Mouse (Mus musculus) C2C12 (cell line): Measurements from ENCODE around the gene Synm. TPM values are rescaled to one million over a fixed set of nuclear protein-coding genes. Genes with fewer than 3 reads are reported as not detected.

Experiments used
- H3K27me3 ChIP-seq: one replicate; pipeline ENCODE4 v1.6.1; 2011; ENCODE audit not compliant: control insufficient read depth, insufficient read depth, insufficient read length
- H3K36me3 ChIP-seq: one replicate; pipeline ENCODE4 v1.6.1; 2011; ENCODE audit not compliant: control insufficient read depth, insufficient read depth
- H3K4me3 ChIP-seq: one replicate; pipeline ENCODE4 v1.5.1; 2011; ENCODE audit warnings: mild to moderate bottlenecking, control low read depth; ENCODE audit not compliant: poor library complexity, insufficient read depth, severe bottlenecking
- H3K79me2 ChIP-seq: one replicate; pipeline ENCODE4 v1.6.1; 2011; ENCODE audit not compliant: control insufficient read depth, insufficient read depth
- H3K79me3 ChIP-seq: one replicate; pipeline ENCODE4 v1.6.1; 2011; ENCODE audit warnings: low read depth, control low read depth
- H3ac ChIP-seq: one replicate; pipeline ENCODE3; 2011; ENCODE audit warnings: low read depth; ENCODE audit not compliant: control insufficient read depth, insufficient read length
- CEBPB ChIP-seq: IDR thresholded peaks from one replicate; pipeline ENCODE4 v1.6.1; 2011; ENCODE audit warnings: low read depth, mild to moderate bottlenecking, control low read depth, moderate library complexity
- CTCF ChIP-seq: IDR thresholded peaks from one replicate; pipeline ENCODE4 v1.5.1; 2011; ENCODE audit not compliant: control insufficient read depth, insufficient read depth, insufficient read length
- FOSL1 ChIP-seq: IDR thresholded peaks from one replicate; pipeline ENCODE4 v1.8.0; 2011; ENCODE audit warnings: mild to moderate bottlenecking, low read length; ENCODE audit not compliant: poor library complexity, insufficient read depth, severe bottlenecking
- MAX ChIP-seq: IDR thresholded peaks from one replicate; pipeline ENCODE4 v1.6.1; 2011; ENCODE audit warnings: mild to moderate bottlenecking, control low read depth
- MYOD1 ChIP-seq: IDR thresholded peaks from one replicate; pipeline ENCODE4 v1.6.1; 2011; ENCODE audit warnings: low read depth; ENCODE audit not compliant: control insufficient read depth, insufficient read length
- MYOG ChIP-seq: IDR thresholded peaks from one replicate; pipeline ENCODE4 v1.6.1; 2011; ENCODE audit not compliant: control insufficient read depth, insufficient read length; ENCODE audit errors: extremely low read depth
- USF1 ChIP-seq: IDR thresholded peaks from one replicate; pipeline ENCODE4 v1.6.1; 2011; ENCODE audit warnings: low read depth, mild to moderate bottlenecking, control low read depth, moderate library complexity
- polyA plus RNA-seq: library from polyadenylated mRNA; unstranded; fragments of >200 nt; fragmentation: generic; extraction: Trizol; gene quantifications from one replicate; pipeline ENCODE4 v1.2.1, GENCODE M21; 2012; ENCODE audit warnings: missing spikeins

The Synm gene
- polyA plus RNA-seq, 1 experiment, result 0.14 TPM

GRCm38 (mm10) chr7:67717520-67717919, 42.0 kb downstream of the Synm start:
- Histone ChIP-seq H3K36me3 (no peaks in the 10 kb centered on the region), H3K79me3 (no peaks in the 10 kb centered on the region)

GRCm38 (mm10) chr7:67716925-67717324, 42.6 kb downstream of the Synm start:
- H3K79me2 ChIP-seq, result no peaks in the 10 kb centered on the region
- H3ac ChIP-seq, result no peak overlapping the region
- no peak overlapping the region for H3K4me3 ChIP-seq
- TF ChIP-seq CEBPB (no peak), MAX (no peak), MYOG (no peak), MYOD1 (no peak), USF1 (no peak), FOSL1 (no peak)
- H3K79me3 ChIP-seq, result no peaks in the 10 kb centered on the region
- no peaks in the 10 kb centered on the region for H3K27me3 ChIP-seq
- H3K36me3 ChIP-seq, result no peaks in the 10 kb centered on the region

More at GRCm38 (mm10) chr7:67717520-67717919, 42.0 kb downstream of the Synm start:
- H3ac ChIP-seq, result no peak overlapping the region
- no peak for TF ChIP-seq FOSL1
- no peak for TF ChIP-seq USF1
- TF ChIP-seq MYOD1, result no peak
- TF ChIP-seq MAX, result no peak
- TF ChIP-seq CEBPB, result no peak
- TF ChIP-seq CTCF, result no peak
- TF ChIP-seq MYOG, result no peak
- H3K4me3 ChIP-seq, result no peak overlapping the region
- H3K27me3 ChIP-seq, result no peaks in the 10 kb centered on the region
- H3K79me2 ChIP-seq, result no peaks in the 10 kb centered on the region

- no peaks in the 10 kb centered on the region for H3K27me3 ChIP-seq
- peaks cover 3% of the 10 kb centered on the region for H3K36me3 ChIP-seq
- H3K4me3 ChIP-seq, result no peak overlapping the region
- no peaks in the 10 kb centered on the region for H3K79me2 ChIP-seq
- no peak for TF ChIP-seq CEBPB
- no peak for TF ChIP-seq MAX
- TF ChIP-seq USF1, result no peak
- TF ChIP-seq MYOD1, result no peak
- no peak for TF ChIP-seq MYOG
- no peak for TF ChIP-seq CTCF
- no peak for TF ChIP-seq FOSL1
- no peaks in the 10 kb centered on the region for H3K79me3 ChIP-seq
- no peak overlapping the region for H3ac ChIP-seq
Measured at GRCm38 (mm10) chr7:67716213-67716878, 43.2 kb downstream of the Synm start.

GRCm38 (mm10) chr7:67715176-67715575, 44.4 kb downstream of the Synm start:
- TF ChIP-seq CEBPB (no peak), FOSL1 (no peak), MYOG (no peak), CTCF (no peak), MAX (no peak), USF1 (no peak), MYOD1 (no peak)
- no peaks in the 10 kb centered on the region for H3K79me3 ChIP-seq
- H3K36me3 ChIP-seq, result peaks cover 3% of the 10 kb centered on the region
- no peaks in the 10 kb centered on the region for H3K79me2 ChIP-seq
- H3K4me3 ChIP-seq, result no peak overlapping the region
- no peaks in the 10 kb centered on the region for H3K27me3 ChIP-seq
- no peak overlapping the region for H3ac ChIP-seq

- Histone ChIP-seq H3K79me2 (no peaks in the 10 kb centered on the region), H3K4me3 (no peak overlapping the region), H3K27me3 (no peaks in the 10 kb centered on the region), H3K79me3 (no peaks in the 10 kb centered on the region), H3ac (no peak overlapping the region), H3K36me3 (peaks cover 3% of the 10 kb centered on the region)
- TF ChIP-seq CEBPB, result no peak
- TF ChIP-seq FOSL1, result no peak
- TF ChIP-seq MYOG, result no peak
- no peak for TF ChIP-seq MAX
- TF ChIP-seq USF1, result no peak
- no peak for TF ChIP-seq CTCF
- no peak for TF ChIP-seq MYOD1
Measured at GRCm38 (mm10) chr7:67713820-67714510, 45.6 kb downstream of the Synm start.
